Comparison of ENCODE assay signal across 10 mouse cellular contexts in genomic region chr5:151143955-151144354, GRCm38 (mm10).
DNase-seq lines count a peak whose midpoint lies in the region; ATAC-seq and TF ChIP-seq lines count a peak whose summit lies in the region.
"Had no signal": no experiment of that assay in that cellular context is flagged by ENCODE, and none has a peak within 500 bp of the region (broad histone marks: within the 10 kb centered on the region; RNA-seq: fewer than 3 reads in every experiment).

No protein-coding gene starts in this region.

- H3K9ac ChIP-seq in hindbrain, embryonic 13.5 days = no peak overlapping the region
- no peak overlapping the region for H3K9ac ChIP-seq in lung, postnatal 0 days (replicated peaks; ENCODE audit: low read depth)
- no peak overlapping the region for H3K9ac ChIP-seq in intestine, embryonic 16.5 days (ENCODE audit: low read depth, low read length)
- no peak overlapping the region for H3K9ac ChIP-seq in neural tube, embryonic 15.5 days (replicated peaks)
- H3K9ac ChIP-seq: limb, embryonic 15.5 days had no signal

- no peaks in the 10 kb centered on the region for H3K27me3 ChIP-seq in hindbrain, embryonic 10.5 days (ENCODE audit: insufficient read depth, poor library complexity, severe bottlenecking)
- no peaks in the 10 kb centered on the region for H3K27me3 ChIP-seq in hindbrain, embryonic 13.5 days
- H3K27me3 ChIP-seq in lung, postnatal 0 days (replicated peaks; ENCODE audit: insufficient read depth, low read length) = no peaks in the 10 kb centered on the region
- H3K27me3 ChIP-seq in intestine, embryonic 16.5 days (replicated peaks; ENCODE audit: control insufficient read depth, insufficient read depth, low read length) = no peaks in the 10 kb centered on the region
- H3K27me3 ChIP-seq in neural tube, embryonic 15.5 days (replicated peaks) = no peaks in the 10 kb centered on the region
- H3K27me3 ChIP-seq: CH12.LX; limb, embryonic 15.5 days had no signal

- DNase-seq in hindbrain, embryonic 10.5 days (ENCODE audit: low spot score) = no peak
- peak; percentile 63 for DNase-seq in lung, postnatal 0 days (ENCODE audit: low spot score)
- DNase-seq in lung, postnatal 14 days = no peak
- DNase-seq in Muller cell, postnatal 12 days (ENCODE audit: inconsistent ontology term) = no peak

- peak overlapping the region; percentile 87 for H3K27ac ChIP-seq in hindbrain, embryonic 10.5 days
- H3K27ac ChIP-seq in hindbrain, embryonic 13.5 days = no peak overlapping the region
- peak overlapping the region; percentile 73 for H3K27ac ChIP-seq in lung, postnatal 0 days (ENCODE audit: low read length)
- H3K27ac ChIP-seq in intestine, embryonic 16.5 days (ENCODE audit: low read length) = peak overlapping the region; percentile 82
- H3K27ac ChIP-seq in neural tube, embryonic 15.5 days (replicated peaks) = peak overlapping the region; percentile 71; the same call in 1 of the 2 replicates
- H3K27ac ChIP-seq: macrophage had no signal

- H3K4me2 ChIP-seq in hindbrain, embryonic 13.5 days = no peak overlapping the region
- no peak overlapping the region for H3K4me2 ChIP-seq in lung, postnatal 0 days (replicated peaks; ENCODE audit: low read depth, low read length)
- H3K4me2 ChIP-seq in intestine, embryonic 16.5 days (ENCODE audit: low read depth, low read length) = no peak overlapping the region
- no peak overlapping the region for H3K4me2 ChIP-seq in neural tube, embryonic 15.5 days
- H3K4me2 ChIP-seq: limb, embryonic 15.5 days had no signal

- no peaks in the 10 kb centered on the region for H3K9me3 ChIP-seq in hindbrain, embryonic 10.5 days
- no peaks in the 10 kb centered on the region for H3K9me3 ChIP-seq in hindbrain, embryonic 13.5 days
- H3K9me3 ChIP-seq in lung, postnatal 0 days (ENCODE audit: low read length) = no peaks in the 10 kb centered on the region
- no peaks in the 10 kb centered on the region for H3K9me3 ChIP-seq in intestine, embryonic 16.5 days (ENCODE audit: control insufficient read depth, low read length)
- no peaks in the 10 kb centered on the region for H3K9me3 ChIP-seq in neural tube, embryonic 15.5 days (replicated peaks)
- H3K9me3 ChIP-seq: limb, embryonic 15.5 days had no signal

- ATAC-seq in hindbrain, embryonic 13.5 days (ENCODE audit: low FRiP score) = no peak
- no peak for ATAC-seq in lung, postnatal 0 days
- ATAC-seq in intestine, embryonic 16.5 days = peak; percentile 72
- ATAC-seq in neural tube, embryonic 15.5 days (ENCODE audit: low FRiP score) = no peak

- H3K4me1 ChIP-seq in hindbrain, embryonic 10.5 days (replicated peaks) = peaks cover 31% of the 10 kb centered on the region
- peaks cover 35% of the 10 kb centered on the region for H3K4me1 ChIP-seq in hindbrain, embryonic 13.5 days (replicated peaks)
- H3K4me1 ChIP-seq in lung, postnatal 0 days (ENCODE audit: insufficient read depth, low read depth, low read length) = peaks cover 21% of the 10 kb centered on the region
- peaks cover 28% of the 10 kb centered on the region for H3K4me1 ChIP-seq in intestine, embryonic 16.5 days (ENCODE audit: control insufficient read depth, insufficient read depth, low read length)
- H3K4me1 ChIP-seq in neural tube, embryonic 15.5 days = peaks cover 28% of the 10 kb centered on the region

- H3K4me3 ChIP-seq in hindbrain, embryonic 10.5 days = no peak overlapping the region
- no peak overlapping the region for H3K4me3 ChIP-seq in hindbrain, embryonic 13.5 days
- no peak overlapping the region for H3K4me3 ChIP-seq in lung, postnatal 0 days (ENCODE audit: low read depth, low read length)
- H3K4me3 ChIP-seq in intestine, embryonic 16.5 days (ENCODE audit: low read length) = no peak overlapping the region
- no peak overlapping the region for H3K4me3 ChIP-seq in neural tube, embryonic 15.5 days (replicated peaks)
- H3K4me3 ChIP-seq: limb, embryonic 15.5 days had no signal

- TF ChIP-seq CTCF in lung, postnatal 0 days (IDR thresholded peaks at IDR 0.05) = no peak

- H3K36me3 ChIP-seq in hindbrain, embryonic 10.5 days = no peaks in the 10 kb centered on the region
- no peaks in the 10 kb centered on the region for H3K36me3 ChIP-seq in hindbrain, embryonic 13.5 days
- H3K36me3 ChIP-seq in lung, postnatal 0 days (ENCODE audit: insufficient read depth, low read length) = no peaks in the 10 kb centered on the region
- no peaks in the 10 kb centered on the region for H3K36me3 ChIP-seq in intestine, embryonic 16.5 days (ENCODE audit: control insufficient read depth, insufficient read depth, low read length)
- no peaks in the 10 kb centered on the region for H3K36me3 ChIP-seq in neural tube, embryonic 15.5 days
- H3K36me3 ChIP-seq: limb, embryonic 15.5 days had no signal

- TF ChIP-seq EP300 in lung, postnatal 0 days (IDR thresholded peaks at IDR 0.05) = peak; percentile 14; the same call in 1 of the 2 replicates

- 83% methylated on average over 5 of the region's 5 CpGs for WGBS in hindbrain, embryonic 10.5 days
- whole genome bisulfite sequencing in hindbrain, embryonic 13.5 days = 74% methylated on average over 5 of the region's 5 CpGs
- 40% methylated on average over 5 of the region's 5 CpGs for WGBS in lung, postnatal 0 days
- 50% methylated on average over 5 of the region's 5 CpGs for WGBS in intestine, embryonic 16.5 days
- 58% methylated on average over 5 of the region's 5 CpGs for WGBS in neural tube, embryonic 15.5 days
